Mouse (Mus musculus): ENCODE results near the gene Stoml3.

DNA sequence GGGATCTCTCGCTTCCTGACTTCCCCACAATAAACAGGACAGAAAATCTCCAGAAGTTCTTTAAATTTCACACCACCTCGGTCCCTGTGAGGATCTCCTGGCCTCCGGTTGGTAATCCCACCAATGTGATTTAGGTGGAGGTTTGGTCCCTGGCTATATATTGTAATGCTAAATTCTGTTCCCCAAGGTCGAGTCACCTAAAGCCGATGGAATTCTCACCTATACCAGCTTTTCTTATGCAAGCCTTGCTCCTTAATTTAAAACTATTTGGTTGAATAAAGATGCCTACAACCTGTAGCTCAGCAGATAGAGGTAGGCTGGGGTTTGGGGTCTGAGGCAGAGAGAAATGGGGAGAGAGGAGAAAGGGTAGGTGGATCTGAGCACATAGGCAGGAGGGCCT is 30.7 kb upstream of the Stoml3 start:
- TF ChIP-seq CTCF (IDR thresholded peaks at IDR 0.05; ENCODE audit: insufficient read depth, low read length) (no peak), POLR2A (IDR thresholded peaks at IDR 0.05; ENCODE audit: borderline replicate concordance, extremely low read depth, low read depth, low read length) (no peak)
